Mouse (Mus musculus) urinary bladder, postnatal 25 days (tissue): Measurements from ENCODE around the gene Gp1bb.

Source experiments
- DNase-seq: peaks from one replicate; pipeline ENCODE4 v3.0.0; 2022; ENCODE audit warnings: low spot score

Gp1bb gene

DNA sequence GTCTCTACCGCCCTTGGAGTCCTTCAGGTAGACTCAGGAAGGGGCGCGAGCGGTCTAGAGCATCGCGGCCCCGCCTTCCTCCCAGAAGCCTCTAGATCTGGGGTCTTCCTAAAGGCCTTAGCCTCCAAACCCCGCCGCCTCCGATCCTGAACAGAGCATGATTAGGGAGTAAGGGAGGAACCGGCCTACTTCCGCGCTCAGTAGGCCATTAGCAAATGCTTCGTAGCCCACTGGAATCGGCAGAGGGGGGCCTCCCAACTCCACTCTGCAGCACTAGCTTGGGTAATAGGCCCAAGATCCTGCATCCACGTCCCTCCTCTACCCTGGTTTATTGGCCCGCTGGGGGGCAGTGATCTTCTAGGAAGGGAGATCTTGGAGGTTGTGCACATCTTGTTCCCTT lies at the start of gene Gp1bb:
Gene Gp1bb, minus strand, starts transcription at position 385 of the 400 bp plus-strand sequence.
- no peak for DNase-seq

DNA sequence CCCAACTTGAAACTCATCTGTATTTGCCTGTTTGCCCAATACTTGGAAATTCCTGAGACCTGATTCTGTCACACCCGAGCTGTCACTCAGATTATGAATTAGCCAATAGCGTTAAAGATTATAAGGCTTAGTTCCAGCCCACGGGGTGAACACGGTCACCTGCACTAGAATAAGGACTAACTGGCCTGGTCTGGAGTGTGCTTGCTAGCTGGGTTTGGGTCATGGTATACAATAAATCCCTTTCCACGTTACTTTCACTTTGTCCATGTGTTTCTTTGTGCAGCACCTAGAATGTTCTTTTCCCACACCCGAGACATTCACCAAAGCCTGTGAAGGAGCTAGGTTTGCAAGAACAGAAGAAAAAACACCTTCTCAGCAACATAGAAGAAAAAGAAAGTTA lies 47.7 kb upstream of the Gp1bb start:
- no peak for DNase-seq

DNA sequence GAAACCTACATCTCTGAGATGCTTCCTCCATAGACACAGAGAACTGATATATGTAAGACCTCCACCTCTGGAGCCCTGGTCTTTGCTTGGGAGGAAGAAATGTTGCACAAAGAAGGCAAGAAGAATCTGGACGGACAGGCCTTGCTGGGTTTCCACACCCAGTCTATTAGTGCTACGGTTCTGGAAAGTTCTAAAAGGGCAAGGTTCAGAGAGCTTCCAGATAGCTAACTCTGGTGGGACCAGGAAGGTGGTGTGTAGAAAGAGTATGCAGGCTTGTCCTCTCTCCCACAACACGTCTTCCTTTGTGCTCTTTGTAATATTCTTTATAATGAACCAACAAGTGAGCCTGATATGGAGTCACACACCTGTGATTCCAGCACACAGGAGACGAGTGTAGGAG lies 36.4 kb upstream of the Gp1bb start:
- no peak for DNase-seq

GRCm38 (mm10) chr16:18655372-18656098 lies 33.3 kb upstream of the Gp1bb start:
- DNase-seq: no peak

DNA sequence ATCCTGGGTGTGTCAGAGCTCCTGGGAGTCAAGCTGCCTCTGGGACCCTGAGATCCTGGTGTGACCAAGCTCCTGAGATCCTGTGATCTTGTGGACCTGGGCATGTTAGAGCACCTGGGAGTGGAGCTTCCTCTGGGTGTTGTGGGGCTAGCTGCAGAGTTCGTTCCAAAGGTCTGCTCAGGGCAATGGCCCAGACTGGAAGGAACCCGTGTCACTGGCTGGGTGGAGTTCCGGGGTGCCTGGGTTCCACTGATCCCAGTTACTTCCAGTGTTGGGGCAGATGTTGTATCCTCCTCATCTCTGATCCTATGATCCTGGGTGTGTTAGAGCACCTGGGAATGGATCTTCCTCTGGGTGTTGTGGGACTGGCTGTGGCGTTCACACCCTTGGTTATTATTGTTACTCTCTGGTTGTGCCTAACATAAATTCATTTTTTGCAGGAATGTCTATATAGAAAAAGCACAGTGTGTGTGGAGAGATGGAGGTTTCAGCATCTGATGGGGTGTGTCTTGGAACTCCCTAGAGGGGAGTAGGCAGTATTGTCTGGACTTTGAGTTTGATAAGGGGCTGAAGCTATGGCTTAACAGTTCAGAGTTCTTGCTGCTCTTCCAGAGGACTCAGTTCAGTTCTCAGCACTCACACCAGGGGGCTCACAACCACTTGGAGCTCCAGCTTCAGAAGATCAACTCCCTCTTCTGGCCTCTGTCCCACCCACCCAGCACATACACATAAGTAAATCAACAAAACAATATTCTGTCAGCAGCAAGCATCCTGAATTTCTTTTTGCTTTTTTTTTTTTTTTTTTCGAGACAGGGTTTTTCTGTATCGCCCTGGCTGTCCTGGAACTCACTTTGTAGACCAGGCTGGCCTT lies 31.3 kb upstream of the Gp1bb start:
- no peak for DNase-seq

DNA sequence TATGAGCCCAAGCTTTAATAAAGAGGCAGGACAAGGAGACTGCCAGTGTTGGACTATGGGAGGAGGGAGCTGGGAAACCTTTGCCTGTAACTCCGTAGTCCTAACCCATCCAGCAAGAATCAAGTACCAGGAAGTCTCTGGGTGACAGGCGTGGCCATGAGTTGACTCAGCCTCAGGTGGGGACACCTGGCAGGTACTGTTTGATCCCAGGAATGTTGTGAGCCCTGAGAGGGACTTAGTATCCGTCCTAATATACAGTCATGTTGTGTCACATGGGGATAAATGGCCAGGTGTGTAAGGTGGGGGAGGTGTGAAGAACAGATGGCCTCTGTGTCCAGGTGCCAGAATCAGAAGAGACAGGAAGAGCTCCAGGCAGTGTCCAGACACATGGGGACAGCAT lies 26.9 kb upstream of the Gp1bb start:
- DNase-seq: no peak

GRCm38 (mm10) chr16:18645329-18645728 lies 23.1 kb upstream of the Gp1bb start:
- DNase-seq: no peak

GRCm38 (mm10) chr16:18644485-18644884 lies 22.3 kb upstream of the Gp1bb start:
- no peak for DNase-seq

DNA sequence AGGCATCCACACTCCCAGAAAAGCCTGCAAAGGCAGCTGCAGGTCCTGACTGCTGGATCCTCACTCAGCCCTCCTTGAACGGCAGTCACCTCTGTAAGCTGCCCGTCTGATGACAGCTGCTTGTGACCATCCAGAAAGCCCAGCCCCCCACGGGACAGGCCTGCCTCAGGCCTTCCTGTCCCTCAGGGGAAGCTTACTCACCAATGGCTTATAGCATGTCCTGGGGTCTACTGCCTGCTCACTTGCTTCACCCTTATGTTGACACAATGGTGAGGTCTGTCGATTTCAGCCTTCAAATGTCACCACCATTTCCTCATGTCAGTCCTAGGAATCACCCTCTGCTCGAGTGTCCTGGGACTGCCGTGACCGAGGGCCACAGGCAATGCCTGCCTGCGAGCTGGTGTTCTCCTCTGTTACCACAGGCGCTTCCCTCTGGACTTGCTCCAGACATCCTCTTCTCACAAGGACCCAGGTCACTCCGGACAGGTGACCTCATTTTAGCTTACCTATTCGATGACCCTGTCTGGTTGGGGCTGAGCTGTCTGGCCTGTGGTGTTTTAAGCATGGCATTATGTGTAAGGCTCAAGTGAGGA lies 21.3 kb upstream of the Gp1bb start:
- no peak for DNase-seq

DNA sequence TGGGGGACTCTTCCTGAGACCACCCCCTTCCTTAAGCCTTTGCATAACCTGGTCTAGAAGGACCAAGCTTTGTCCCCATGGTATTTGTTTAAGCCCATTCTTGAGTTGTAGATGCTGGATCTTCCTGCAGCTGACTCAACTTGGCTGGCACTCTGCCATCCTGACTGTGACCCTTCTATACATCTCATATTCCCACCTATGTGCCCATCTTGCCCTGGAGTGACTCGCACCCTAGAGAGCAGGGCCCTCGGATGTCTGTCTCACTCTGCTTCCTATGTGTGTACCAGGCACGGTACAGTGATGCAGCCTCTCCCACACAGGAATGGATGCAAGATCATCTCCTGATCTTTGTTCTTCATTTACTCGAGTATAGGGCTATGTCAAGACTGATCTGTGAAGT lies 20.7 kb upstream of the Gp1bb start:
- DNase-seq: no peak

- no peak for DNase-seq
These were observed 20.1 kb upstream of the Gp1bb start for GRCm38 (mm10) chr16:18642291-18642690.

GRCm38 (mm10) chr16:18639382-18639929 lies 17.3 kb upstream of the Gp1bb start:
- DNase-seq: no peak

DNA sequence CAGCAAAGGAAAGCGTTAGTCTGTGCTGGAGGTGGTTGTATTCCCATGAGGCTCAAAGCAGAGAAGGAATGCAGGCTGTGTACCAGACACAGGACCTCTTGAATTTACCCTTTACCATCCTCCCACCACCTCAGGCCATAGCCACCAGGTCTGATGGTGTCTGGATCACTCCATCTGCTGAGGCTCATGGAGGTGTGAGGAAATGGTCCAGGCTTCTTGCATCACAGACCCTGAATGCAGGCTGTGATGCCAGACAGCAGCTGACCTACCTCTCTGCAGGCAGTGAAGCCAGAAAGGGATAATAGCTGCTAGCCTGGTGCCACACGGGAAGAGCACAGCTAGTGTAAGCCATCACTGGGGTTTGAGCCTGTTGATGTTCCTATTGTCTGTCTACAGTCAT lies 16.2 kb upstream of the Gp1bb start:
- no peak for DNase-seq

DNA sequence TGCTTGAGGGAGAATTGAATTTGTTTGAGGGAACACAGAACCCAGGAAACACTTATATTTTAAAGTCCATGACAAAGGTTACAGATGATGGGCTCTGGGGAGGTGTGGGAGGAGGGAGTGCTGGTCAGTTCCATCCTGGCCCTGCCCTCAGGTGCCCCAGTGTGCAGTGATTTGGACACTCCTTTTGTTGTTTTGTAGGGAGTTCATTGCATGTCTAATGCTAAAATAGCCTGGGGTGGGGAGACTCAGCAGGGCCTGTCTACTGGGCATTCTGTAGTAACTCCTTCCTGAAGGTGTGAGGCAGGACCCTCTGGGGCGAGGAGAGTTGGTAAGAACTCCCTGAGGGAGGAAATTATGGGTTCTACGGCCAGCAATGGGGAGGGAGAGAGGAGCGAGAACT lies 14.6 kb upstream of the Gp1bb start:
- DNase-seq: no peak

- DNase-seq: no peak
These were observed 14.2 kb upstream of the Gp1bb start for GRCm38 (mm10) chr16:18636401-18636800.

DNA sequence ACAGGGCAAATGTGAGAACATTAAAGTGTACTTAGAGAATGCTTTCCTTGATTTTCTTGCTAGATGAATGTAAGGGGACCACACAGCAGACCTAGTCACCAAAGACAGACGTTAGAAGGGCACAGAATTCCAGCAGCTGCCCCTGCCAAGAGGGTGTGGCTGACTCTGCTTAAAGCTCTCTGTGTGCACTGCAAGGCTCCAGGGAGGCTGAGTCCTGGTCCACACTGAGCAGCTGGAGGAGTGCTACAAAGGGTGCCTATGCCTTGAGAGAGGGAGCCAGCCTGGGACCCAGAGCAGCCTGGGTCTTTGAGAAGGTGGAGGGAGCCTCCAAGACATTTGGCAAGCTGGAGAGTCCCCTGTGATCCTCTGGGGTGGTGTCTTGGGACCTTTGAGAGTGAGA lies 11.1 kb upstream of the Gp1bb start:
- no peak for DNase-seq

DNA sequence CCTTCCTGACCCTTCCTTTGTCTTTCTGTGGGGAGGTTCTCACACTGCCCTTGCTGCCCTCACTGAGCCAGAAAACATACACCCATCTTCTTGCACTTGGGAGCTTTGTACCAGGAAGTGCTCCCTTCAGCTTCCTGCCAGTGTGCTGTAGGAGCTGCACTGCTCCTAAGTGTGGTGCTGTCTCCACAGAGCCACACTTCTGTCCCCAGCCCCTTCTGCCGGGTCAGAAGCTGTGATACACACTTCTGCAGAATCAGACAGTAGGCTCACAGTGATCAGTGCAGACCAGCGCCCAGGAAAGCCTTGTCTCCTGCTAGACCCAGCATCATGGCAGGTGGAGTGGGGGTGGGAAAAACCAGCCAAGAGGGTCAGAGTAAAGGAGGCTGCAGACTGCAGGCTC lies 10.6 kb upstream of the Gp1bb start:
- no peak for DNase-seq

DNA sequence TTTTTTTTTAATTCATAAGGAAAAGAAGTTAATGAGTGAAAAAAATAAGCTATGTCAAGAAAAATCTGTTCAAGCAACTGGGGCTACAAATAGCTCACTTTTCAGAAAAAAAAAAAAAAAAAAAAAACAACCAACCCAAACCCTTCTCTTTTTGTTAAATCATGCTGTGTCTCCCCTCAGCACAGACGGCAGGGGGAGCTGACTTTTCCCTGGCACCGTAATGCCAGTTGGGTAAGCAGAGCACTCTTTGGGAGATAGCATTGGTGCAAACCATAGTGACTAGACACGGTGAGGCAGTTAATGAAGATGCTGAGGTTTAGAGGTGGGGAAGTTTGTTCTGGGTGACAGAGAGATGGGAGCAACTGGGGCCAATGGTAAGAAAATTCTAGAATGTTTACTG lies 9.9 kb upstream of the Gp1bb start:
- no peak for DNase-seq

DNA sequence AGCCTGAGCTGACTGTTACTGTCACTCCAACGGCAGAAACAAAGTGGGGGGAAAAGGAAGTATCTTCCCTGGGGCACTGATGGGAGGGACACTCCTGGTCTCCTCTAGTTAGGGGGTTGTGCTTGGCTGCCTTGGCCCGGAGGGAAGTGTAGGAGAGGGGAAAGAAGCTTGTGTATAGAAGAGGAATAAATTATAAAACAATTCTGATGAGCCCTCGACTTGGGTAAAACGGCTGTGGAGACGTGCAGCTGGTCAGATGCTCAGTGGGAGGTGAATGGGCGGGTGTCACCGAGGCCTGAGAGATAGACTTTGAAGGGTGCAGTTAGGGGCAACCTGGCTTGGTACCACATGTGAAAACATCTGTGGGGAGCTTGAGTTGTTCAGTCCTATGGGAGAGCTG lies 8.9 kb upstream of the Gp1bb start:
- DNase-seq: no peak

DNA sequence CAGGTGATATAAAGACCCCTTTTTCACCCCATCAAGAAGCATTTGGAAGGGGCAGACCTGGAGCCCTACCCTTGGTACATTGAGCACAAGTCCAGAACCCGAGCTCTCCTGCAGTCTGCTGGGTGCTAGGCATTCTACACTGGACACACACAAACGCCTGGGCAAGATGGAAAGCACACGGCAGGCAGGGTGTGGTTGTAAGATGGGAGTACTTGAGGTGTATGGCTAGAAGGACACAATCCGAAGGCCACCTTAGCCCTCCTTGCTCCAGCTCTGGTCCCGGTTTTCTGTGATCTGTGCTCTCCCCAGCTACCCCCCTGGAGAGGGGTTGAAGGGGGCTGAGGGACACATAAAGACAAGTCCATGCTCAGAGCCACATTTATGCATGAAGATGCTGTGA lies 8.1 kb upstream of the Gp1bb start:
- no peak for DNase-seq

GRCm38 (mm10) chr16:18629390-18630231 lies 7.4 kb upstream of the Gp1bb start, which contains the start of gene Sept5:
Gene Sept5 (minus strand): TSS chr16:18629954.
- DNase-seq: peak; percentile 79

DNA sequence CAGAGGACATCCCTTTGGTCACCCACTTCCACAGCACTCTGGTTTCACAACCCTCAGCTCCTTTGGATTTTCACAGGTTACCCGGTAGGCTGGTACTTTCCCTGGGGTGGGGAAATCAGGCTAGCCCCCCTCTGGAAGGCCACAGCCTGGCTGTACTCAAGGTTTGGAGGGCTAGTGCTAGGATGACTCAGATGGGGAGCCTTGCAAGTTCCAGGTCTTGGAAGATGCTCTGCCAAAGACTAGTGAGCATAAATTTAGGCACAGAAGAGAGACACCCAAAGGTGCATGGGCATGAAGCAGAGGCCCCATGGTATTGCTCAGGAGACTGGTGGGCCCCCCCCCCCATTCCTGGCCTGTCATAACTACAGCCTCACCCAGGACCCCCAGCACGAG lies 6.7 kb upstream of the Gp1bb start:
- no peak for DNase-seq
